Mouse (Mus musculus) midbrain, embryonic 11.5 days (tissue): ENCODE measurements around the gene Trp53bp2. TPM values are rescaled to one million over a fixed set of nuclear protein-coding genes. Genes with fewer than 3 reads are reported as not detected.

Experiments used
- ATAC-seq: fragments of 200-750 bp; cut with Nextera tagmentation; 2 replicates; pipeline ENCODE4 v1.8.0; 2017; ENCODE audit warnings: moderate TSS enrichment, moderate library complexity; ENCODE audit not compliant: low FRiP score
- DNase-seq: peaks from one replicate; pipeline ENCODE4 v3.0.0; 2015; ENCODE audit warnings: low spot score; ENCODE audit errors: missing footprints
- H3K27ac ChIP-seq: fragments of 300-500 bp; sonication (generic); 2 replicates; pipeline ENCODE4 v1.5.1; 2014; ENCODE audit warnings: low read depth, low read length
- H3K27me3 ChIP-seq: fragments of 300-500 bp; sonication (generic); 2 replicates; pipeline ENCODE4 v1.6.1; 2014; ENCODE audit warnings: mild to moderate bottlenecking, low read length, moderate library complexity, mixed read lengths; ENCODE audit not compliant: control insufficient read depth, insufficient read depth
- H3K36me3 ChIP-seq: fragments of 300-500 bp; sonication (generic); 2 replicates; pipeline ENCODE4 v1.6.1; 2014; ENCODE audit warnings: mild to moderate bottlenecking, low read length, moderate library complexity, mixed read lengths; ENCODE audit not compliant: control insufficient read depth, insufficient read depth
- H3K4me1 ChIP-seq: fragments of 300-500 bp; sonication (generic); 2 replicates; pipeline ENCODE4 v1.6.1; 2014; ENCODE audit warnings: low read length; ENCODE audit not compliant: control insufficient read depth, insufficient read depth
- H3K4me2 ChIP-seq: fragments of 300-500 bp; sonication (generic); 2 replicates; pipeline ENCODE4 v1.6.1; 2014; ENCODE audit warnings: mild to moderate bottlenecking, moderate library complexity
- H3K4me3 ChIP-seq: fragments of 300-500 bp; sonication (generic); 2 replicates; pipeline ENCODE4 v1.5.1; 2014; ENCODE audit warnings: low read depth, low read length
- H3K9ac ChIP-seq: fragments of 300-500 bp; sonication (generic); 2 replicates; pipeline ENCODE4 v1.6.1; 2014; ENCODE audit warnings: low read length
- H3K9me3 ChIP-seq: fragments of 300-500 bp; sonication (generic); 2 replicates; pipeline ENCODE4 v1.6.1; 2016; ENCODE audit warnings: low read length; ENCODE audit not compliant: control insufficient read depth
- WGBS: fragments of 180-500 bp; shearing (Covaris S2); extraction: QIAGEN DNeasy Blood & Tissue Kit; methylation state at CpG from one replicate; pipeline ENCODE4 v1.1.7; 2014; 5-methylcytosine and 5-hydroxymethylcytosine counted together
- polyA plus RNA-seq: library from polyadenylated mRNA; unstranded; fragments of >200 nt; fragmentation: Nextera tagmentation; extraction: Ambion mirVana; gene quantifications from 2 replicates; pipeline ENCODE4 v1.2.1, GENCODE M21; 2014

Trp53bp2 gene
- polyA plus RNA-seq, 1 experiment from 2014 or later, result 34.8 TPM

- no peak overlapping the region for H3K9ac ChIP-seq
- 71% methylated on average over 7 of the region's 7 CpGs for WGBS
- ATAC-seq, result no peak
- peak overlapping the region; percentile 41; the same call in 1 of the 2 replicates for H3K27ac ChIP-seq
- H3K4me3 ChIP-seq, result no peak overlapping the region
- no peaks in the 10 kb centered on the region for H3K9me3 ChIP-seq
- H3K36me3 ChIP-seq, result 0 out of 2 replicates have a peak, but pooled peaks cover 2% of the 10 kb centered on the region
- no peaks in the 10 kb centered on the region for H3K4me1 ChIP-seq
- no peaks in the 10 kb centered on the region for H3K27me3 ChIP-seq
- no peak overlapping the region for H3K4me2 ChIP-seq
- no peak for DNase-seq
Observed at GRCm38 (mm10) chr1:182461261-182461660, 52.3 kb downstream of the Trp53bp2 start.

- Histone ChIP-seq H3K27me3 (no peaks in the 10 kb centered on the region), H3K4me1 (no peaks in the 10 kb centered on the region), H3K9me3 (no peaks in the 10 kb centered on the region), H3K4me3 (no peak overlapping the region), H3K27ac (no peak overlapping the region), H3K36me3 (peaks cover 2% of the 10 kb centered on the region; the same call in 1 of the 2 replicates), H3K4me2 (no peak overlapping the region), H3K9ac (no peak overlapping the region)
- no peak for ATAC-seq
- no peak for DNase-seq
- 94% methylated on average over 10 of the region's 10 CpGs for WGBS
Observed at GRCm38 (mm10) chr1:182461813-182462212, 52.8 kb downstream of the Trp53bp2 start.

- H3K27ac ChIP-seq, result no peak overlapping the region
- H3K27me3 ChIP-seq, result no peaks in the 10 kb centered on the region
- H3K36me3 ChIP-seq, result peaks cover 8% of the 10 kb centered on the region; the same call in 1 of the 2 replicates
- ATAC-seq (no peak), DNase-seq (no peak)
- no peak overlapping the region for H3K9ac ChIP-seq
- 93% methylated on average over 4 of the region's 4 CpGs for WGBS
- no peak overlapping the region for H3K4me3 ChIP-seq
- H3K9me3 ChIP-seq, result no peaks in the 10 kb centered on the region
- H3K4me2 ChIP-seq, result no peak overlapping the region
- H3K4me1 ChIP-seq, result no peaks in the 10 kb centered on the region
Observed at GRCm38 (mm10) chr1:182465309-182465708, 56.3 kb downstream of the Trp53bp2 start.

- H3K27me3 ChIP-seq, result no peaks in the 10 kb centered on the region
- H3K4me2 ChIP-seq, result no peak overlapping the region
- no peak overlapping the region for H3K9ac ChIP-seq
- ATAC-seq, result no peak
- no peaks in the 10 kb centered on the region for H3K4me1 ChIP-seq
- WGBS, result 97% methylated on average over 4 of the region's 4 CpGs
- H3K9me3 ChIP-seq, result no peaks in the 10 kb centered on the region
- no peak overlapping the region for H3K4me3 ChIP-seq
- no peak for DNase-seq
- no peak overlapping the region for H3K27ac ChIP-seq
- peaks cover 10% of the 10 kb centered on the region; the same call in 1 of the 2 replicates for H3K36me3 ChIP-seq
Observed at GRCm38 (mm10) chr1:182465978-182466377, 57.0 kb downstream of the Trp53bp2 start.

- Histone ChIP-seq H3K4me2 (no peak overlapping the region), H3K9ac (no peak overlapping the region), H3K36me3 (peaks cover 7% of the 10 kb centered on the region; the same call in 1 of the 2 replicates), H3K27ac (no peak overlapping the region), H3K4me1 (no peaks in the 10 kb centered on the region), H3K9me3 (no peaks in the 10 kb centered on the region), H3K27me3 (no peaks in the 10 kb centered on the region), H3K4me3 (no peak overlapping the region)
- 87% methylated on average over 5 of the region's 5 CpGs for WGBS
- no peak for DNase-seq
- no peak for ATAC-seq
Observed at GRCm38 (mm10) chr1:182475005-182475796, 66.2 kb downstream of the Trp53bp2 start.

- Histone ChIP-seq H3K9ac (no peak overlapping the region), H3K4me2 (no peak overlapping the region), H3K9me3 (no peaks in the 10 kb centered on the region), H3K27me3 (no peaks in the 10 kb centered on the region), H3K4me1 (no peaks in the 10 kb centered on the region), H3K36me3 (peaks cover 2% of the 10 kb centered on the region), H3K27ac (no peak overlapping the region), H3K4me3 (no peak overlapping the region)
- DNase-seq, result no peak
- WGBS, result 94% methylated on average over 4 of the region's 4 CpGs
- ATAC-seq, result no peak
Observed at GRCm38 (mm10) chr1:182478935-182479334, 70.0 kb downstream of the Trp53bp2 start.

GRCm38 (mm10) chr1:182481138-182481537 lies 72.2 kb downstream of the Trp53bp2 start:
- Histone ChIP-seq H3K4me2 (no peak overlapping the region), H3K4me1 (no peaks in the 10 kb centered on the region), H3K4me3 (no peak overlapping the region), H3K27me3 (no peaks in the 10 kb centered on the region), H3K27ac (no peak overlapping the region), H3K9me3 (no peaks in the 10 kb centered on the region), H3K9ac (no peak overlapping the region), H3K36me3 (peaks cover 2% of the 10 kb centered on the region)
- WGBS, result 96% methylated on average over 7 of the region's 7 CpGs
- no peak for ATAC-seq
- no peak for DNase-seq

- Histone ChIP-seq H3K4me1 (no peaks in the 10 kb centered on the region), H3K27ac (no peak overlapping the region), H3K4me2 (no peak overlapping the region), H3K36me3 (peaks cover 7% of the 10 kb centered on the region), H3K9ac (no peak overlapping the region), H3K4me3 (no peak overlapping the region), H3K9me3 (no peaks in the 10 kb centered on the region), H3K27me3 (no peaks in the 10 kb centered on the region)
- DNase-seq (no peak), ATAC-seq (no peak)
- 90% methylated on average over 10 of the region's 10 CpGs for WGBS
Observed at GRCm38 (mm10) chr1:182481646-182482295, 72.8 kb downstream of the Trp53bp2 start.
